Mouse (Mus musculus) liver, postnatal 0 days (tissue): ENCODE results near the gene Npc1l1.
"Not testable (repeated sequence)": the region's sequence is repeated elsewhere in the genome, so short reads cannot be mapped to it uniquely, and the experiment has no call there.

Experiments
- CTCF ChIP-seq: sonication (generic); IDR thresholded peaks from 2 replicates; pipeline ENCODE4 v1.5.1; 2016; ENCODE audit warnings: antibody characterized with exemption, low read depth
- EP300 ChIP-seq: IDR thresholded peaks from 2 replicates; pipeline ENCODE4 v1.6.1; 2016; ENCODE audit warnings: antibody characterized with exemption, low read depth, mild to moderate bottlenecking

GRCm38 (mm10) chr11:6254602-6255001 is 24.7 kb upstream of the Npc1l1 start:
- not testable (repeated sequence) for TF ChIP-seq CTCF, EP300
